In the genomic region with DNA sequence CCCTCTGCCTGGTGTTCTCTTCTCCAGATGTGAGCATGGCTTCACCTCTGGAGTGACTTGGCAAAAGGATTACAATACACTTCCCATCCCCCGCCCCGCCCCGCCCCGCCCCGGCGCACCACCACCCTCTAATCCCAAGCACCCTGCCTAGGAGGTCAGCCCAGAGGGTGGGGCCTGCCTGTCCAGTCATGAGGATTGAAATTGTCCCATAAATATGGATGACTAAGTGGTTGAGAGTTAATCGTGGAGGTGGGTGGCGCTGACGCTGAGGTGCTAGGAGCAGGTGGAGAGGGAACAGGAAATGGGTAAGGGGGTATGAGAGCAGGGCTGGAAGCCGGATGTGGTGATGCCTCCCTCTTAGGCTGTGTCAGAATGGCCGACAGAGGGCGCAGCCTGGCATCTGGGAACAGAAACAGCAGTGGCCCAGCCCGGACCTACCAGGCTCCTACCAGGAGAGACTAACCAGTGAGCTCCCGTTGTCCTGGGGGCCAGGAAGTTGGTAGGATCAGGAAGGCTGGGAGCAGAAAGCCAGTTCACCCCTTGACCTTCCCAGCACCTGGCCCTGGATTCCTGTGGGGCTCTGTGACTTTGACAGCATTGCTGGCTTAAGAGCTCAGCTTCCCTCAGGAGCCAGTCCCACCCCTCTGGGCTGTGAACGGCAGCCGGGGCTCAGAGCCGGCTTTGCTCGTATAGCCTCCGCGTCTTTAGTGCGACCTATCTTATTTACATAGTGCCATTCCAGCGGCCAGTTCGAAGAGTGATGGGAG, we compare ENCODE assay signal across 7 mouse cellular contexts. TPM values are rescaled to one million over a fixed set of nuclear protein-coding genes. Genes with fewer than 3 reads are reported as not detected.
DNase-seq lines count a peak whose midpoint lies in the region; ATAC-seq and TF ChIP-seq lines count a peak whose summit lies in the region.

No protein-coding gene starts in this region.

- peak overlapping the region; percentile 65; the same call in 1 of the 2 replicates for H3K9ac ChIP-seq in forebrain, embryonic 14.5 days (ENCODE audit: low read length)

- no peaks in the 10 kb centered on the region for H3K27me3 ChIP-seq in forebrain, embryonic 14.5 days (replicated peaks; ENCODE audit: control insufficient read depth, insufficient read depth, low read length)
- H3K27me3 ChIP-seq in hindbrain, embryonic 10.5 days (ENCODE audit: insufficient read depth, poor library complexity, severe bottlenecking), result no peaks in the 10 kb centered on the region
- no peaks in the 10 kb centered on the region for H3K27me3 ChIP-seq in small intestine, adult 2 months (ENCODE audit: control insufficient read depth, insufficient read depth, low read length)

- ATAC-seq in forebrain, embryonic 14.5 days, result peak; percentile 90
- ATAC-seq in megakaryocyte-erythroid progenitor cell, adult 5-6 weeks (replicated peaks; ENCODE audit: low FRiP score, low TSS enrichment, poor library complexity, severe bottlenecking), result peak; percentile 79

- 0 out of 2 replicates have a peak overlapping the region, but pooled peaks have one; percentile 44 for H3K27ac ChIP-seq in forebrain, embryonic 14.5 days (ENCODE audit: low read depth, low read length)
- H3K27ac ChIP-seq in hindbrain, embryonic 10.5 days, result peak overlapping the region; percentile 94
- H3K27ac ChIP-seq in small intestine, adult 2 months (ENCODE audit: insufficient read depth, low read depth, low read length), result peak overlapping the region; percentile 89

- H3K4me3 ChIP-seq in forebrain, embryonic 14.5 days (ENCODE audit: low read depth, low read length), result peak overlapping the region; percentile 42
- H3K4me3 ChIP-seq in hindbrain, embryonic 10.5 days, result peak overlapping the region; percentile 62
- H3K4me3 ChIP-seq in small intestine, adult 2 months (ENCODE audit: low read depth, low read length), result peak overlapping the region; percentile 70

- peak; percentile 81 for TF ChIP-seq CTCF in small intestine, adult 2 months (IDR thresholded peaks at IDR 0.05; ENCODE audit: extremely low read depth, insufficient read length, insufficient replicate concordance, low read depth, low read length)

- TF ChIP-seq POLR2A in small intestine, adult 2 months (IDR thresholded peaks at IDR 0.05; ENCODE audit: low read depth, low read length), result peak; percentile 42; the same call in 1 of the 2 replicates

- no peaks in the 10 kb centered on the region for H3K9me3 ChIP-seq in forebrain, embryonic 14.5 days (replicated peaks; ENCODE audit: control insufficient read depth, low read length)
- H3K9me3 ChIP-seq in hindbrain, embryonic 10.5 days, result no peaks in the 10 kb centered on the region

- H3K36me3 ChIP-seq in forebrain, embryonic 14.5 days (ENCODE audit: control insufficient read depth, insufficient read depth, low read length), result no peaks in the 10 kb centered on the region
- H3K36me3 ChIP-seq in hindbrain, embryonic 10.5 days, result no peaks in the 10 kb centered on the region
- no peaks in the 10 kb centered on the region for H3K36me3 ChIP-seq in small intestine, adult 2 months (ENCODE audit: control insufficient read depth, insufficient read depth, low read length)

- 2% methylated on average over 23 of the region's 23 CpGs for WGBS in forebrain, embryonic 14.5 days
- 3% methylated on average over 23 of the region's 23 CpGs for WGBS in hindbrain, embryonic 10.5 days
- WGBS in small intestine, adult 2 months, result 1% methylated on average over 22 of the region's 23 CpGs

- peak overlapping the region; percentile 58 for H3K4me2 ChIP-seq in forebrain, embryonic 14.5 days (ENCODE audit: low read length)

- DNase-seq in T-cell, adult 2 months (ENCODE audit: low spot score), result peak; percentile 84
- peak; percentile 72 for DNase-seq in cerebellum, adult 11-12 months
- DNase-seq in forebrain, embryonic 14.5 days (ENCODE audit: low spot score), result peak; percentile 79
- DNase-seq in hindbrain, embryonic 10.5 days (ENCODE audit: low spot score), result peak; percentile 88
- DNase-seq in layer of hippocampus, postnatal 25 days (ENCODE audit: extremely low spot score in 1 of 2, low spot score in 1 of 2), result peak; percentile 29 to 55

- H3K4me1 ChIP-seq in forebrain, embryonic 14.5 days (ENCODE audit: control insufficient read depth, insufficient read depth, low read length), result 0 out of 2 replicates have a peak, but pooled peaks cover 3% of the 10 kb centered on the region
- H3K4me1 ChIP-seq in hindbrain, embryonic 10.5 days (replicated peaks), result peaks cover 23% of the 10 kb centered on the region
- H3K4me1 ChIP-seq in small intestine, adult 2 months (ENCODE audit: control insufficient read depth, insufficient read depth, insufficient read length, low read length), result peaks cover 27% of the 10 kb centered on the region; the same call in 1 of the 2 replicates

RNA-seq across cellular contexts. Expression of gene Ankrd9, which starts 12.7 kb away (rescaled TPM):
- 6.0 and 7.2 TPM in 2 replicates for polyA plus RNA-seq in forebrain, embryonic 14.5 days (2014; fragmentation: Nextera tagmentation; extraction: Ambion mirVana)
- polyA plus RNA-seq in hindbrain, embryonic 10.5 days (2016; fragmentation: Nextera tagmentation; extraction: Ambion mirVana), result 16.2 and 16.6 TPM in 2 replicates
- 10 to 100 TPM; 11.2 to 12.1 TPM for total RNA-seq in layer of hippocampus, postnatal 25 days (2021)
- total RNA-seq in megakaryocyte-erythroid progenitor cell, adult 5-6 weeks (2014; fragmentation: Nextera tagmentation), result 3.6 and 5.7 TPM in 2 replicates
- total RNA-seq in megakaryocyte-erythroid progenitor cell, adult 5-6 weeks (2017), result 2.2 and 3.6 TPM in 2 replicates
- 174 and 206 TPM in 2 replicates for polyA plus RNA-seq in small intestine, adult 2 months (2012; rRNA removed)

RNA-seq across cellular contexts. Expression of gene Rcor1, which starts 47.6 kb away (rescaled TPM):
- polyA plus RNA-seq in forebrain, embryonic 14.5 days (2014; fragmentation: Nextera tagmentation; extraction: Ambion mirVana), result 8.5 and 9.7 TPM in 2 replicates
- polyA plus RNA-seq in hindbrain, embryonic 10.5 days (2016; fragmentation: Nextera tagmentation; extraction: Ambion mirVana), result 5.0 and 6.6 TPM in 2 replicates
- total RNA-seq in layer of hippocampus, postnatal 25 days (2021), result 10 to 100 TPM; 16.8 to 17.9 TPM
- 56.7 and 73.4 TPM in 2 replicates for total RNA-seq in megakaryocyte-erythroid progenitor cell, adult 5-6 weeks (2014; fragmentation: Nextera tagmentation)
- total RNA-seq in megakaryocyte-erythroid progenitor cell, adult 5-6 weeks (2017), result 44.1 and 55.3 TPM in 2 replicates
- 4.6 and 6.5 TPM in 2 replicates for polyA plus RNA-seq in small intestine, adult 2 months (2012; rRNA removed)

Comparison
In these comparisons a context has a peak if more than half of its experiments do, and no peak if none do; other contexts are left out.
1. Peak in every context shown above with its lines: DNase-seq, ATAC-seq, H3K4me3 ChIP-seq and H3K27ac ChIP-seq.
2. H3K27ac ChIP-seq: peak in every context shown above with its lines; median percentile 94 in hindbrain, embryonic 10.5 days; 89 in small intestine, adult 2 months; 44 in forebrain, embryonic 14.5 days.